Mouse (Mus musculus): ENCODE measurements around the gene Gm21103. TPM values are rescaled to one million over a fixed set of nuclear protein-coding genes. Genes with fewer than 3 reads are reported as not detected.
"Not testable (repeated sequence)": the region's sequence is repeated elsewhere in the genome, so short reads cannot be mapped to it uniquely, and the experiment has no call there.

Gm21103 gene
- total RNA-seq (2021) (not detected), polyA plus RNA-seq (2012; rRNA removed) (not detected in 2 replicates)
- long read RNA-seq = 0 reads

DNA sequence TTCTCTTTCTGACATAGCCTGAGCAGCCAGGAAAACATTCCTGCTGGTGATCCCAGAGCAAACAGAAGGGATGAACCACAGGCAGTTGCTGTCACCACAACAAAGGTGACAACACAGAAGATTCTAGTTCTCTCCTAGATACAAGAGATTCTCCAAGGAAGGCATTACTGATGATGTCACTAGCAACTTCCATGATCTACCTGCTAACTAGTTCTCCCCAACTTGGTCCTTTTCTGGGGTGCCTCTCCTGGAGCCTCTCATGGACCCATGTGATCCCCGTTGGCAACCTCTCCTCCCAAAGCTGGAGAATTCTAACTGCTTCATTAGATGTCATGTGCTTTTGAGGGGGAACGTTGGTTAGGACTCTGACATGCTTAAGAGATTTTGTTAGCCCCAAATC, at the start of gene Gm21103:
TSS of gene Gm21103 (minus strand) at position 101 of the 400 bp plus-strand sequence.
- DNase-seq = not testable (repeated sequence)

DNA sequence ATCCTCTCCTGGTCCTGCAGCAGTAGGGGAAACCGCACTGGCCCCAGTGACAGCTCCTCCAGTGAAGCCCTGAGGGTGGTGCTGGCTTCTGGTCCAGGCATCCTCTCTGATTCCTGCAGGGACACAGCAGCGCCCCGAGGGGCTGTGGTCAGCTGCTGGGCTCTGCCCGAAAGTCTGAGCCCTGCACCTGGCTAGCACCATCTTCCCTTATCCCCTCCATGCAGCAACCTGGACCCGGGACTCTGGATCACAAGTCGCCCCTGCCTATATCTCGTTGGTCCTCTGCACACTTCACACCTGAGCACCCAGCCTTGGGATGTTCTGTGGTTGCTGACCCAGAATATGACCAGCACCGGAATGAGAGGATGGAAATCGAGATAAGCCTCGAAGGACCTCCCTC, 38.9 kb upstream of the Gm21103 start, which contains the start of gene Gm3618:
TSS of gene Gm3618 (minus strand) at position 101 of the 400 bp plus-strand sequence.
- not testable (repeated sequence) for DNase-seq

DNA sequence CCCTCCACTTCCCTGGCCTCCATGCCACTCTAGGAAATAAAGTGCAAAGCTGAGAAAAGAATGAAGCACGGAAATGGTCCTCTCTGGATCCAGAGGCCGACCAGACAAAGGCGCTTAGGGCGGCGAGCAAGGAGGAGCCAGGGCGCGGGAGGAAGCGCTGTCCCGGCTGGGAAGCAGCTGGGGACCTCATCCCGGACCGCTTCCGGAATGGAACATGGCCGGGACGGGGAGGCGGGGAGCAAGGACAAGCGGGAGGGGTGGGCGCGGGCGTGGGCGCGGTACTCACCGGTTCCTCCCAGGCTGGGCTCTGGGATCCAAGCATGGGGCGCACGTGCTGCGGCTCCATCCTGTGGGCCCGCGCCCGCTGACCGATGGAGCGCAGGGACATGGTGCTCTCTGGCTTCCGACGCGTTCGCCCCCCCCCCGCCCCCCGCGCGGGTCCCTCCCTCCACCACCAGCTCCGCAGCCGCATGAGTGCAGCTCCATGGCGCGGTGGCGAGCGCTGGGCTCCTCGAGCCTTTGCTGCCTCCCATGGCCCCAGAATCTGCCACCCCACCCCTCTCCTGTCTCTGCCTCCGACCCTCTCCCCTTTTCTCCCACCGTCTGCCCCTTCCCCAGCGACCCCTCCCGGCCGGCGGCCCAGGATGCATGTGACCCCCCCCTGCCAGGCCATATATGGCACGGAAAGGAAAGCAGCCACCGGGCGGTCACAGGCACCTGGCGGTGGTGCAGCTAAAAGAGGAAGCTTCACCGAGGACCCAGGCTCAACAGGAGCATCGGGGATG, 17.5 kb downstream of the Gm21103 start, which contains the start of gene Gm3411:
TSS of gene Gm3411 (minus strand) at position 320 of the 785 bp plus-strand sequence.
- DNase-seq = peak; percentile 27

Other genes starting within 250 kb of the Gm21103 start
- not detected for gene Gm6337, start 246.6 kb downstream of the Gm21103 start, total RNA-seq (2021)
- not detected in 2 replicates for gene Gm6337, start 246.6 kb downstream of the Gm21103 start, polyA plus RNA-seq (2012; rRNA removed)
- gene Gm8206, start 210.9 kb downstream of the Gm21103 start, total RNA-seq (2021) = under 1 TPM in 1 of 2 experiments, not detected in 1; 0.24 TPM
- gene Gm8206, start 210.9 kb downstream of the Gm21103 start, polyA plus RNA-seq (2012; rRNA removed) = 0.09 TPM in 1 of 2 replicates, not detected in the other
- gene Gm3468, start 196.2 kb downstream of the Gm21103 start, total RNA-seq (2021) = not detected
- gene Gm3468, start 196.2 kb downstream of the Gm21103 start, polyA plus RNA-seq (2012; rRNA removed) = not detected in 2 replicates
- not detected for gene Gm3476, start 179.0 kb downstream of the Gm21103 start, total RNA-seq (2021)
- not detected in 2 replicates for gene Gm3476, start 179.0 kb downstream of the Gm21103 start, polyA plus RNA-seq (2012; rRNA removed)
- gene Gm21560, start 85.6 kb downstream of the Gm21103 start, total RNA-seq (2021) = not detected
- gene Gm21560, start 85.6 kb downstream of the Gm21103 start, polyA plus RNA-seq (2012; rRNA removed) = not detected in 2 replicates
- gene Gm3411, start 17.6 kb downstream of the Gm21103 start, total RNA-seq (2021) = under 1 TPM; 0.21 to 0.23 TPM
- not detected in 2 replicates for gene Gm3411, start 17.6 kb downstream of the Gm21103 start, polyA plus RNA-seq (2012; rRNA removed)
- not detected for gene Gm3618, start 38.8 kb upstream of the Gm21103 start, total RNA-seq (2021)
- gene Gm3618, start 38.8 kb upstream of the Gm21103 start, polyA plus RNA-seq (2012; rRNA removed) = not detected in 2 replicates
- not detected for gene Gm16440, start 85.5 kb upstream of the Gm21103 start, total RNA-seq (2021)
- not detected in 2 replicates for gene Gm16440, start 85.5 kb upstream of the Gm21103 start, polyA plus RNA-seq (2012; rRNA removed)
- gene Gm3591, start 107.6 kb upstream of the Gm21103 start, total RNA-seq (2021) = under 1 TPM in 1 of 2 experiments, not detected in 1; 0.28 TPM
- not detected in 2 replicates for gene Gm3591, start 107.6 kb upstream of the Gm21103 start, polyA plus RNA-seq (2012; rRNA removed)
- not detected for gene Gm3594, start 139.8 kb upstream of the Gm21103 start, total RNA-seq (2021)
- not detected in 2 replicates for gene Gm3594, start 139.8 kb upstream of the Gm21103 start, polyA plus RNA-seq (2012; rRNA removed)
- not detected for gene Gm8356, start 232.4 kb upstream of the Gm21103 start, total RNA-seq (2021)
- gene Gm8356, start 232.4 kb upstream of the Gm21103 start, polyA plus RNA-seq (2012; rRNA removed) = not detected in 2 replicates

Measured in adrenal gland, adult 2 months (tissue).